18 mouse cellular contexts compared by ENCODE assay signal in the genomic region with DNA sequence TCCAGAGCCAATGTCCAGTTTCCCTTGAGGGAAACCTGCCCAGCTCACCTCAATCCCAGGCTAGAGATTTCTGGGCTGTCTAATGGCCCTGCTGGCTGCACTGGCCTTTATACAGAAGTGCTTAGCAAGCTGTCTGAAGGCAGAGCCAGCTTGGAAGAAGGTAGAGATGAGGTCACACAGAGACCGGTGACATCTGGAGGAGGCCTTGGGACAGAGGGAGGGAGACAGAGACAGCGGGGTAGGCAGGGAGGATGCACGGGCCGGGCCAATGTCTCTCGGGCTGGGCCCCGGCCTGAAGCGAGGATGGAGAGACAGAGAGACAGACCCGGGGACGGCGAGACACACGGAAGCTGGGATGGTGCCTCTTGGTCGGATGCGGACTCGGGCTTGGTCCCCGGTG.
"Had no signal": no experiment of that assay in that cellular context is flagged by ENCODE, and none has a peak within 500 bp of the region (broad histone marks: within the 10 kb centered on the region; RNA-seq: fewer than 3 reads in every experiment).

No protein-coding gene starts in this region.

- H3K9me3 ChIP-seq: limb, embryonic 15.5 days; liver, embryonic 12.5 days; midbrain, embryonic 12.5 days; neural tube, embryonic 13.5 days had no signal

- H3K27me3 ChIP-seq: limb, embryonic 15.5 days; midbrain, embryonic 12.5 days; neural tube, embryonic 13.5 days had no signal

- DNase-seq: kidney, adult 11 months; kidney, adult 9 months; kidney, postnatal 4 days; left cerebral cortex, postnatal 4 days; lung, embryonic 14.5 days; lung, postnatal 10 days; right cerebral cortex, adult 18-20 months; right cerebral cortex, postnatal 25 days; thymus, adult 2 months; thymus, postnatal 25 days had no signal

- ATAC-seq: liver, embryonic 12.5 days; midbrain, embryonic 16.5 days had no signal

- H3K4me2 ChIP-seq: limb, embryonic 15.5 days; liver, embryonic 12.5 days; lung, embryonic 14.5 days; midbrain, embryonic 12.5 days; neural tube, embryonic 13.5 days had no signal

- H3K27ac ChIP-seq: kidney, postnatal 0 days; layer of hippocampus, adult 2 months; limb, embryonic 15.5 days; liver, embryonic 12.5 days; midbrain, embryonic 12.5 days; neural tube, embryonic 13.5 days; stomach, postnatal 0 days had no signal

- H3K4me1 ChIP-seq: liver, embryonic 12.5 days; midbrain, embryonic 12.5 days had no signal

- H3K36me3 ChIP-seq: liver, embryonic 12.5 days had no signal

- H3K4me3 ChIP-seq: layer of hippocampus, adult 2 months; limb, embryonic 15.5 days; liver, embryonic 12.5 days; midbrain, embryonic 12.5 days; neural tube, embryonic 13.5 days had no signal

- H3K9ac ChIP-seq: limb, embryonic 15.5 days; liver, embryonic 12.5 days; lung, embryonic 14.5 days; midbrain, embryonic 12.5 days; neural tube, embryonic 13.5 days had no signal
